Mouse (Mus musculus) layer of hippocampus, adult 9-10 months (tissue): ENCODE results near the gene Tlr4.

ENCODE experiments used
- DNase-seq: peaks from one replicate; pipeline ENCODE4 v3.0.0; 2022; ENCODE audit warnings: low spot score

Gene Tlr4

GRCm38 (mm10) chr4:66827463-66828162, at the start of gene Tlr4:
Gene Tlr4, plus strand, starts transcription at chr4:66827584.
- DNase-seq, result peak; percentile 29

- DNase-seq, result no peak
Measured at GRCm38 (mm10) chr4:66794283-66794682, 33.1 kb upstream of the Tlr4 start.

- no peak for DNase-seq
Measured at GRCm38 (mm10) chr4:66796683-66797082, 30.7 kb upstream of the Tlr4 start.

- DNase-seq, result no peak
Measured at GRCm38 (mm10) chr4:66804552-66805301, 22.7 kb upstream of the Tlr4 start.

- no peak for DNase-seq
Measured at GRCm38 (mm10) chr4:66805747-66806146, 21.6 kb upstream of the Tlr4 start.

GRCm38 (mm10) chr4:66816364-66817026, 10.9 kb upstream of the Tlr4 start:
- DNase-seq, result no peak

DNA sequence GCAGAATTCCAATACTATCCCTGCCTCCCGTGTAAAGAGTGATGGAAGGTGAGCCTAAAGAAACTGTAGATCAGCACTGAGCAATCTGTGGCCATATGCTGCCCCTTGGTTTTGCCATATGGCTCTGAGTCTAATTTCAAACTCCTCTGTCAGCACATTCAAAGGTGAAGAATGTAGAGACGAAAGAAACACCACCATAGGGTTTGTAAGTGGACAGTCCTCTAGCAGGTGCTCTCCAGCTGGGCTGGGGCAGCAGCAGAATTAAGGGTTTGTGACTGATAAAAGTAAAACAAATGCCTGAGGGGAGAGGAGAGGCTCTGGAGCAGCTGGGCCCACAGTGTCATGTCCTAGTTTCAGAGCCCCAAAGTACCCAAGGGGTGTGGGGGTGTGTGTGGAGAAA, 6.2 kb upstream of the Tlr4 start:
- no peak for DNase-seq

DNA sequence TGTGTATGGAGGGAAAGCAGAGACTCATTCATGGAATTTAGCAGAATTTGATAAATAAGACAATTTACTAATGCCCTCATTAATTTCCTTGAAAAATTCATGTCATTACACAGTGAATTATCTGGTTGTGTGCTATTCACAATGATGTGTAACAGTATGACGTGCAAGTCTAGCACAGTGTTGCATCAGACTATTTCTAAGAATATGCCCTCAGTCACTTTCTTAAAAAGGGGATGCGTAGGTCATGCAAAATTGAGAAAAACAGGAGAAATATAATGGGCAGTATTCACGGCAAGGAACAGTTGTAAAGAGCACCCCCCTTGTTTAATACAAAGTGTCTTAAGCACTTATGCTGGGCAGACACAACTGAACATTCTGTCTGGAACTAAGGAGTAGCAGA, 5.6 kb upstream of the Tlr4 start:
- DNase-seq, result no peak

GRCm38 (mm10) chr4:66828163-66828668, 832 bp downstream of the Tlr4 start:
- DNase-seq, result no peak

- DNase-seq, result no peak
Measured at GRCm38 (mm10) chr4:66828686-66829085, 1.3 kb downstream of the Tlr4 start.

GRCm38 (mm10) chr4:66838071-66838470, 10.7 kb downstream of the Tlr4 start:
- DNase-seq, result no peak

DNA sequence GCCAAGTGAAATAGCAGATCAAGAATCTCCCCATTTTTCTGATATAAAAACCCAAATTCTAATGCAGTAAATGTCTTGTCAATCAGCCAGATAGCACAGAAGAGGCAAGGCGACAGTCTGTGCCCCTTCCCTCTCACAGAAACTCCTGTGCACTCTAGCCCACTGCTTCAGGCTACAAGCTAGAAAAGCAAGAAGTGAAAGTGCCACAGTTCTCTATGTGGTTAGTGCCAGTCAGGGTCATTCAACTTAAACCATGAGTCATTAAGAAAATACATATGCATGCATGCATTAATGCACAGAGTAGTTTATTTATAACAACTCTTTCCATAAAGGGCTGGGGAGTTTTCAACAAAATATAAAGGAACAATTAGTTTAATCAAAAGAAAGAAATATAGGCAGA, 15.9 kb downstream of the Tlr4 start:
- no peak for DNase-seq

DNA sequence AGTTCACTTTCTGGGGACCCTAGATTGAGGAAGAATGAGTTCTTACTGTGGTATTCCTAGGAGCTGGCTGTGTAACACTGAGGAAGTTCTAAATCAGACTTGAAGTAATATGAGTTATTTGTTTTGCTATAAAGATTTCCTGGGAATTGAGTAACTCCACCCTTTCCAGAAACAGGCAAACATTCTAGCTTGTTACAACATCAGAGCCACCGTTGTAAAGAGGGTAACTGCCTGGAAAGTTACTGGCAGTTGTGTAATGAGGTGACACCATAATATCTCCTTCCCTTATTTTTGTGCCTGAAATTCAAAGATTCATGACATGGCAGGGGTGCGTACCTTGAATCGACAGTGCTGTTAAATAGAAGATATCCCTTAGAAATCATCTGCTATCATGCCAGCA, 24.6 kb downstream of the Tlr4 start:
- DNase-seq, result no peak

DNA sequence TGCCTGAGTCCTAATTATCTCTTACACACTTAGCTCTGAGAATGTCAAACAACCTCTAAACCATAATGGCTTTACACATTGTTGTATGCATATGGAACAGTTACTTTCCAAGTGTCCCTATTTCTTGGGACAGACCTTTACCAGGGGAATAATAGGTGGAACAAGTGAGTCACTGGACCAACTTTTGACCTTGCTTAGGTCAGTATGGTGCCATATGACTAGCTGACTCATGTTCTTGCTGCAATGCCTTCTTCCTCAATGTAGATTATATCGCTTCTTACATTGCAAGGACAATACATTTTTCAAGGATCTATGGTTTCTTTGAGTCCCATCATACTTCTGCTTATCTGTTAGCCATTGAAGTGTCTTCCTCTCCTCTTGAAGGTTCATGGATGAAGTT, 29.6 kb downstream of the Tlr4 start:
- DNase-seq, result no peak

GRCm38 (mm10) chr4:66869919-66870318, 42.5 kb downstream of the Tlr4 start:
- no peak for DNase-seq

DNA sequence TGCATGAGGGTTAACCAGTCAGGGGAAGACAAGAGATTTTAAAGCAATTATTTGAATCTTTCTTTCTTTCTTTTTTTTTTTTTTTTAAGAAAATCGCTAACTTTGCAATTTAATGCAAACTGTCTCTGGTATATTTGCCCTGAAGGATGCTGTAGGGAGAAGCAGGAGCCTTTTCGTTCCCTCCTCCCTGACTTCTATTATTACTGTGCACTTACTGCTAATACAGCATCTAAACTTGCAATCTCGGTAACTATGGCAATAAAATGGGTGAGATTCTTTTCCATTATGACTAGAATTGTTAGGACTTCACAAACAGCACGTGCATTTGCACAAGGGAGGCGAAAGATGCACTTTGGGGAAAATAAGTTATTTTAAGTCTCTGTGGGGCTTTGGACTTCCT, 44.6 kb downstream of the Tlr4 start:
- no peak for DNase-seq

DNA sequence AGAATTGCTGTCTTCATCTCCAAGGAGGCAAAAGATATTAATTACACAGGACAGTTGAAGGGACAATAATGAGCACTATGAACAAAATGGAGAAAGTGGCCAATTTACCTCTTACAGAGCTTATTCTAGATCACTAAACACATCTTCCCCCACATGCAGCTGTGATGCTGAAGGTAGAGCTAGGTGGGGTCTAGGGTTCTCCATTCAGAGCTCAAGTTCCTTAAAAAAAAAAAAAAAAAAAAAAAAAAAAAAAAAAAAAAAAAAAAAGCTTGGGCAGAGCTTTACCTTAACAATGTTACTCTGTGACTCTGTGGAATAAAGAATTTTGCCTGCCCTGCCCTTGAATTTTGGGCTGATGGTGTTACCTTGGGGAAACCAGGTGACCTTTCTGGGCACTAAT, 46.0 kb downstream of the Tlr4 start:
- no peak for DNase-seq

DNA sequence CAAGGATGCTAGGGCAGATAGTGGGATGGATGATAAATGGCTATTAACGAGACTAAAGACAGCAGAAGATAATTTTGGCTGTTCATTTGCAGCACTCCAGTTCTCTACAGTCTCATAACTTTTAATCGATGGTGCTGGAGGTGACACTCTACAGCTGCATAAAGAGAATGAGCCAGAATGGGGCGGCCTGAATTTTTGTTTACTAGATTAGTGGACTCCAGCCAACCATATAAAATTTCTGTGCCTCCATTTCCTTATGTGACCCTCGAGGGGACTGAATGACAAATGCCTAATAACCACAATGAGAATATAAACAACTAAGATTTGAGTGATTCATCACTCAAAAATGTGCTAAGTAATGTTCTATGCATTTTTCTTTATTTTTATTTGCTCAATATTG, 48.4 kb downstream of the Tlr4 start:
- no peak for DNase-seq

GRCm38 (mm10) chr4:66877609-66878008, 50.2 kb downstream of the Tlr4 start:
- DNase-seq, result no peak

GRCm38 (mm10) chr4:66881496-66881895, 54.1 kb downstream of the Tlr4 start:
- no peak for DNase-seq

GRCm38 (mm10) chr4:66883264-66883663, 55.9 kb downstream of the Tlr4 start:
- DNase-seq, result no peak

- DNase-seq, result no peak
Measured at GRCm38 (mm10) chr4:66894547-66894946, 67.2 kb downstream of the Tlr4 start.

DNA sequence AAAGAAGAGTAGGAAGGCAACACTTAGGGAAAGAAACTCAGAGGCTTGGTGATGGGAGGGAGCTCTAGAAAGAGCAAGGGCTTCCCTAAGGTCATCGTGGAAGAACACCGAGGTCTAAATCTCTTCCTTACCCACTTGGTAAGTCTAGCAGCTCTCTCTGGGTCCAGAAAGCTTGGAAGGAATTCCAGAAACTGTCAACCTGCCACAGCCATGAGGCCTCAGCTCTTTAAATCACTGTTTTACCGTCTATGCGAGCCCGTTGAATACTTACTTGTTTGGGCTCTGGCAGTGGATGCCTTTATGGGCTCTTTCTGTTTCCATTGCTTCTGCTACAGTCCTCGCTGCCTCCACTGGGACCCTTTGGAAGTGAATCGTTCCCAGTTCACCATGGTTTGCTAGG, 67.6 kb downstream of the Tlr4 start:
- DNase-seq, result no peak
